Mouse (Mus musculus): ENCODE measurements around the gene Cd200r3.

The Cd200r3 gene

GRCm38 (mm10) chr16:44943468-44943867 is at the start of gene Cd200r3:
Cd200r3 (plus strand) TSS chr16:44943678.
- no peak for DNase-seq

- DNase-seq, result no peak
Measured at GRCm38 (mm10) chr16:44932016-44932415, 11.5 kb upstream of the Cd200r3 start.

GRCm38 (mm10) chr16:44951360-44952114 is 8.1 kb downstream of the Cd200r3 start:
- DNase-seq, result no peak

GRCm38 (mm10) chr16:44962296-44962695 is 18.8 kb downstream of the Cd200r3 start:
- no peak for DNase-seq

- no peak for DNase-seq
Measured at GRCm38 (mm10) chr16:44962777-44963176, 19.3 kb downstream of the Cd200r3 start.

- DNase-seq, result no peak
Measured at GRCm38 (mm10) chr16:44964526-44965374, 21.3 kb downstream of the Cd200r3 start.

- no peak for DNase-seq
Measured at GRCm38 (mm10) chr16:44965428-44965827, 21.9 kb downstream of the Cd200r3 start.

GRCm38 (mm10) chr16:44965890-44966289 is 22.4 kb downstream of the Cd200r3 start:
- DNase-seq, result no peak

GRCm38 (mm10) chr16:44966891-44967290 is 23.4 kb downstream of the Cd200r3 start:
- DNase-seq, result no peak

GRCm38 (mm10) chr16:44968113-44968512 is 24.6 kb downstream of the Cd200r3 start:
- DNase-seq, result peak; percentile 76

- DNase-seq, result no peak
Measured at GRCm38 (mm10) chr16:44970925-44971324, 27.4 kb downstream of the Cd200r3 start.

GRCm38 (mm10) chr16:44974042-44974441 is 30.6 kb downstream of the Cd200r3 start:
- no peak for DNase-seq

- DNase-seq, result no peak
Measured at GRCm38 (mm10) chr16:44976081-44976480, 32.6 kb downstream of the Cd200r3 start.

GRCm38 (mm10) chr16:44976892-44977633 is 33.6 kb downstream of the Cd200r3 start:
- DNase-seq, result no peak

GRCm38 (mm10) chr16:44978193-44978592 is 34.7 kb downstream of the Cd200r3 start:
- DNase-seq, result no peak

GRCm38 (mm10) chr16:44979355-44979896 is 35.9 kb downstream of the Cd200r3 start:
- DNase-seq, result peak; percentile 88

- no peak for DNase-seq
Measured at GRCm38 (mm10) chr16:44982972-44983371, 39.5 kb downstream of the Cd200r3 start.

GRCm38 (mm10) chr16:44983379-44984060 is 40.0 kb downstream of the Cd200r3 start:
- DNase-seq, result no peak

- no peak for DNase-seq
Measured at GRCm38 (mm10) chr16:44984111-44984510, 40.6 kb downstream of the Cd200r3 start.

GRCm38 (mm10) chr16:44984925-44985324 is 41.4 kb downstream of the Cd200r3 start:
- no peak for DNase-seq

GRCm38 (mm10) chr16:44986029-44986428 is 42.6 kb downstream of the Cd200r3 start:
- no peak for DNase-seq

- no peak for DNase-seq
Measured at GRCm38 (mm10) chr16:44988667-44989357, 45.3 kb downstream of the Cd200r3 start.

Measured in cerebellum, adult 9-10 months (tissue).